Mouse (Mus musculus): ENCODE results near the gene Vmn2r116.
"Not testable (repeated sequence)": the region's sequence is repeated elsewhere in the genome, so short reads cannot be mapped to it uniquely, and the experiment has no call there.

Gene Vmn2r116

DNA sequence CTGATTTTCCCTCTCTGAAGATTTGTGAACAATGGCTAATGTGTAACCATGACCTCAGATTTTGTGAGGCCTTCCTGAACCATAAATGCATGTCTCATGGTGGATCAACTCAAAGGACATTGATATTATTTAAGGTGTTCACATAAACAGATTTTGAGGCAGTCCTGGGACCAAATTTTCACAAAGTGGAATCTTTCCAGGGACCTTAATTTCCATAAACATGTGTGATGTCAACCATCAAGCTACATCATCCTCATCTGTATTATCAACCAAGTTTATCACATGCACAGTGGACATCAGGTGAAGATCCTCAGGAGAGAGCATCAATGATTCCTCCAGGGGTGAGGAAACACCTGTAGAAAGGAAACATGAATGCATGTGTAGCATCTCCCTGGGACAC lies at the start of gene Vmn2r116:
Vmn2r116 (plus strand) TSS at position 301 of the 400 bp plus-strand sequence.
- not testable (repeated sequence) for DNase-seq (ENCODE audit: low spot score)

DNA sequence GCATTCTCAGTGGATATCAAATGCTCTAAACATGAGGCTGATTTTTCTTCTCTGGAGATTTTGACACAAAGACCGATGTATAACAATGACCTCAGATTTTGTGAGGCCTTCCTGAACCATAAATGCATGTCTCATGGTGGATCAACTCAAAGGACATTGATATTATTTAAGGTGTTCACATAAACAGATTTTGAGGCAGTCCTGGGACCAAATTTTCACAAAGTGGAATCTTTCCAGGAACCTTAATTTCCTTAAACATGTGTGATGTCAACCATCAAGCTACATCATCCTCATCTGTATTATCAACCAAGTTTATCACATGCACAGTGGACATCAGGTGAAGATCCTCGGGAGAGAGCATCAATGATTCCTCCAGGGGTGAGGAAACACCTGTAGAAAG lies 41.0 kb upstream of the Vmn2r116 start, which contains the start of gene Vmn2r115:
Vmn2r115 (plus strand) TSS at position 301 of the 400 bp plus-strand sequence.
- DNase-seq (ENCODE audit: low spot score) = not testable (repeated sequence)

DNA sequence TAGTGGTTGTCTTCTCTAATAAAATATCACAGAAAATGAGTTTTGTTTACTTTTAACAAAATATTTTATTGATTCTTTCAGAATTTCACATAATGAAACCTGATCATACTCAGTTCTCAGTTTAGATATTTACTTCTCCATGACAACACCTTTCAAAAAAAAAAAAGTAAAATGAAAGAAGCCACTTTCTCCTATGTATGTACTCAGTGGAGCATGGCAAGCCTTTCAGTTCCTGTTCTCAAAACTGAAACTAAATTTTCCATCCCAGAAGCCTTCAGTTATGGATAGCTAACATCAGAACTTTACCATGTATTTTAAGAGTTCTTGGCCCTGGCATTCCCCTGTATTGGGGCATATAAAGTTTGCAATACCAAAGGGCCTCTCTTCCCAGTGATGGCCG lies 32.8 kb upstream of the Vmn2r116 start:
- no peak for DNase-seq (ENCODE audit: low spot score)

DNA sequence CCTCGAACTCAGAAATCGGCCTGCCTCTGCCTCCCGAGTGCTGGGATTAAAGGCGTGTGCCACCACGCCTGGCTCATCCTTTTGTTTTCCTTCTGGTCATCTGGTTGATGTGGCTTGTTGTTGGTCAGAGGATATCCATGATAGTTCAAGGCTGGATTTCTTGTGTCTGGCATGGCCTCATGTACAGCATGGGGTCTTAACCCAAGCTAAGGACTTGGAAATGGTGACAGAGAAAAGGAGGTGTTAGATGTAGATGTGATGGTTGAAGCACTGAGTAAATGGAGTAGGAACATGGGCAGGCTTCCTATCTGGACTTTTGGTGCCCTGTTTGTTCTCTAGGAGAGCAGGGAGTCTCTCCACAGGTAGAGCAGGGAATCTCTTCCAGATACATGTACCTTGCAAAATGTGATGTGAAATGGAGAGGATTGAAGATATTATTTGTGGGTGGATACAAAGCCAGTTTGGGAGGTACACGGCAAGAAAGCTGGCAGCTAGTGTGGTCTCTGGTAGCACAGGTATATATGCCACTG lies 48.8 kb downstream of the Vmn2r116 start:
- DNase-seq (ENCODE audit: low spot score) = no peak

Data from embryo, embryonic 10 days (tissue).